ENCODE assay signal across 22 mouse cellular contexts in the genomic region with DNA sequence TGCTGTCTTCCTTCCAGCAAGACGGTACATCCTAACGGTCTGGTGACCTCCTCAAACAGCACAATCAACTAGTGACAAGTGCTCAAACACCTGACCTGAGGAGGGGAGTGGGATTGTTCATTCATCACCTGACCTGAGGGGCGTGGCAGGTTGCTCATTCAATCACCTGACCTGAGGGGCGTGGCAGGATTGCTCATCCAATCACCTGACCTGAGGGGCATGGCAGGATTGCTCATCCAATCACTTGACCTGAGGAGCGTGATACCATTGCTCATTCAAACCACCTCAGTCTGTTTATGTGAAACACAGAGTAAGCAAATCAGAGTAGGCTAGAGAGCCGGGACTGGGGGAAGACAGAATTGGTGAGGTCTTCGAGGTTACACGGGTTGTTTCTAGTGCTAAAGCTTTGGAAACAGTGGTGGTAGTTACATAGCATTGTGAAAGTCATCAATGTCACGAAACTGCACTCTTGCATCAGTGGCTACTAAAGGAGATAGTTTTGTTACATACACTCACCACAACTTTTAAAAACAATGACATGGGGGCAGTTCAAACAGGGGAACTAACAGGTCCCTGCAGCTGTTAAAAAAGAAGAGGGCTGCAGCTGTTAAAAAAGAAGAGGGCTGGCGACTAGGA. TPM values are rescaled to one million over a fixed set of nuclear protein-coding genes. Genes with fewer than 3 reads are reported as not detected.
DNase-seq lines count a peak whose midpoint lies in the region; ATAC-seq and TF ChIP-seq lines count a peak whose summit lies in the region.
"Had no signal": no experiment of that assay in that cellular context is flagged by ENCODE, and none has a peak within 500 bp of the region (broad histone marks: within the 10 kb centered on the region; RNA-seq: fewer than 3 reads in every experiment).

No protein-coding gene starts in this region.

- H3K27ac ChIP-seq in left cerebral cortex, adult 2 months: peak overlapping the region; percentile 73
- 0 out of 2 replicates have a peak overlapping the region, but pooled peaks have one; percentile 53 for H3K27ac ChIP-seq in cortical plate, adult 2 months (ENCODE audit: insufficient read depth, low read length)
- no peak overlapping the region for H3K27ac ChIP-seq in midbrain, postnatal 0 days (ENCODE audit: low read depth, low read length)
- H3K27ac ChIP-seq in forebrain, embryonic 11.5 days (ENCODE audit: low read depth, low read length): no peak overlapping the region
- H3K27ac ChIP-seq: embryonic facial prominence, embryonic 12.5 days; heart, embryonic 15.5 days; limb, embryonic 12.5 days; liver, embryonic 14.5 days; midbrain, embryonic 15.5 days; neural tube, embryonic 12.5 days had no signal

- peak; percentile 45 for ATAC-seq in neutrophil, adult 5-6 weeks (ENCODE audit: extremely low read depth, insufficient number of reproducible peaks, low FRiP score, poor library complexity, severe bottlenecking)
- no peak for ATAC-seq in midbrain, postnatal 0 days (ENCODE audit: low FRiP score)
- ATAC-seq in forebrain, embryonic 11.5 days (replicated peaks; ENCODE audit: low FRiP score): no peak
- ATAC-seq: CD4-positive, CD25-positive, alpha-beta regulatory T cell, adult 4 months; forebrain, embryonic 16.5 days; midbrain, embryonic 15.5 days had no signal

- WGBS in midbrain, postnatal 0 days: 85% methylated on average over 10 of the region's 10 CpGs
- WGBS in forebrain, embryonic 11.5 days: 78% methylated on average over 10 of the region's 10 CpGs

- H3K4me3 ChIP-seq in left cerebral cortex, adult 2 months: no peak overlapping the region
- H3K4me3 ChIP-seq in cortical plate, adult 2 months (ENCODE audit: insufficient read depth, low read length): no peak overlapping the region
- H3K4me3 ChIP-seq in midbrain, postnatal 0 days (ENCODE audit: low read depth, low read length): no peak overlapping the region
- no peak overlapping the region for H3K4me3 ChIP-seq in forebrain, embryonic 11.5 days (ENCODE audit: low read depth, low read length)
- H3K4me3 ChIP-seq: embryonic facial prominence, embryonic 12.5 days; heart, embryonic 15.5 days; limb, embryonic 12.5 days; midbrain, embryonic 15.5 days; neural tube, embryonic 12.5 days had no signal

- no peaks in the 10 kb centered on the region for H3K36me3 ChIP-seq in midbrain, postnatal 0 days (ENCODE audit: insufficient read depth, low read length)
- H3K36me3 ChIP-seq in forebrain, embryonic 11.5 days (ENCODE audit: control insufficient read depth, insufficient read depth, low read length): no peaks in the 10 kb centered on the region
- H3K36me3 ChIP-seq: embryonic facial prominence, embryonic 12.5 days; heart, embryonic 15.5 days; limb, embryonic 12.5 days; midbrain, embryonic 15.5 days; neural tube, embryonic 12.5 days had no signal

- TF ChIP-seq CTCF in left cerebral cortex, adult 2 months (IDR thresholded peaks at IDR 0.05): no peak
- TF ChIP-seq CTCF in cortical plate, adult 2 months (IDR thresholded peaks at IDR 0.05; ENCODE audit: extremely low read depth, insufficient read depth, low read length): no peak
- no peak for TF ChIP-seq CTCF in midbrain, postnatal 0 days (IDR thresholded peaks at IDR 0.05)

- H3K4me2 ChIP-seq in midbrain, postnatal 0 days (ENCODE audit: low read depth, low read length, poor library complexity, severe bottlenecking): no peak overlapping the region
- no peak overlapping the region for H3K4me2 ChIP-seq in forebrain, embryonic 11.5 days (ENCODE audit: low read depth, low read length, severe bottlenecking)
- H3K4me2 ChIP-seq: embryonic facial prominence, embryonic 12.5 days; heart, embryonic 15.5 days; limb, embryonic 12.5 days; midbrain, embryonic 15.5 days; neural tube, embryonic 12.5 days had no signal

- no peak for TF ChIP-seq POLR2A in cortical plate, adult 2 months (IDR thresholded peaks at IDR 0.05; ENCODE audit: extremely low read depth, insufficient read depth, low read length)

- peaks cover 18% of the 10 kb centered on the region; the same call in 1 of the 2 replicates for H3K4me1 ChIP-seq in cortical plate, adult 2 months (ENCODE audit: control insufficient read depth, insufficient read depth, low read length)
- H3K4me1 ChIP-seq in midbrain, postnatal 0 days (ENCODE audit: insufficient read depth, low read length): no peaks in the 10 kb centered on the region
- H3K4me1 ChIP-seq in forebrain, embryonic 11.5 days (replicated peaks; ENCODE audit: control insufficient read depth, insufficient read depth, low read length): peaks cover 4% of the 10 kb centered on the region; the same call in 1 of the 2 replicates
- H3K4me1 ChIP-seq: embryonic facial prominence, embryonic 12.5 days; midbrain, embryonic 15.5 days had no signal

- no peak for DNase-seq in left cerebral cortex, adult 2 months (ENCODE audit: extremely low spot score in 1 of 2, low spot score in 2 of 2)
- no peak for DNase-seq in left cerebral cortex, adult 11 months (ENCODE audit: low spot score)
- DNase-seq in ES-CJ7 (ENCODE audit: low read depth, low spot score): peak; percentile 61
- no peak for DNase-seq in midbrain, postnatal 0 days (ENCODE audit: low spot score)
- DNase-seq in forebrain, embryonic 11.5 days (ENCODE audit: low spot score): no peak
- DNase-seq in thymus, postnatal 36 days: no peak
- DNase-seq: cerebellum, postnatal 25 days; heart, adult 18-20 months; kidney, adult 9 months; lung, postnatal 36 days; right cerebral cortex, postnatal 14 days; thymus, postnatal 14 days had no signal

- intact Hi-C loops in left cerebral cortex, adult 2 months (cut with DNase I): no loop called here

- no peak overlapping the region for H3K9ac ChIP-seq in midbrain, postnatal 0 days (replicated peaks; ENCODE audit: low read length, poor library complexity, severe bottlenecking)
- no peak overlapping the region for H3K9ac ChIP-seq in forebrain, embryonic 11.5 days (ENCODE audit: low read length)
- H3K9ac ChIP-seq: embryonic facial prominence, embryonic 12.5 days; heart, embryonic 15.5 days; limb, embryonic 12.5 days; liver, embryonic 14.5 days; midbrain, embryonic 15.5 days; neural tube, embryonic 12.5 days had no signal

- no peaks in the 10 kb centered on the region for H3K27me3 ChIP-seq in midbrain, postnatal 0 days (ENCODE audit: insufficient read depth, low read length)
- no peaks in the 10 kb centered on the region for H3K27me3 ChIP-seq in forebrain, embryonic 11.5 days (ENCODE audit: control insufficient read depth, insufficient read depth, low read length)
- H3K27me3 ChIP-seq: embryonic facial prominence, embryonic 12.5 days; heart, embryonic 15.5 days; limb, embryonic 12.5 days; midbrain, embryonic 15.5 days; neural tube, embryonic 12.5 days had no signal

- H3K9me3 ChIP-seq in midbrain, postnatal 0 days (ENCODE audit: low read length): no peaks in the 10 kb centered on the region
- no peaks in the 10 kb centered on the region for H3K9me3 ChIP-seq in forebrain, embryonic 11.5 days (ENCODE audit: control insufficient read depth, low read length)
- H3K9me3 ChIP-seq: embryonic facial prominence, embryonic 12.5 days; heart, embryonic 15.5 days; limb, embryonic 12.5 days; midbrain, embryonic 15.5 days; neural tube, embryonic 12.5 days had no signal

RNA-seq across cellular contexts. Expression of gene Ankrd33b, which starts 28.8 kb away (rescaled TPM):
- 10 to 100 TPM; 79.6 to 93.7 TPM for total RNA-seq in left cerebral cortex, adult 2 months (2021)
- 33.9 and 34.5 TPM in 2 replicates for polyA plus RNA-seq in cortical plate, adult 2 months (2012; rRNA removed)
- total RNA-seq in neutrophil, adult 5-6 weeks (2017): 60.8 and 66.5 TPM in 2 replicates
- 0.99 and 1.6 TPM in 2 replicates for total RNA-seq in midbrain, postnatal 0 days (2014; rRNA removed)
- polyA plus RNA-seq in midbrain, postnatal 0 days (2015; fragmentation: Nextera tagmentation; extraction: Ambion mirVana): 0.80 and 1.1 TPM in 2 replicates
- 0.32 and 0.56 TPM in 2 replicates for polyA plus RNA-seq in forebrain, embryonic 11.5 days (2014; fragmentation: Nextera tagmentation; extraction: Ambion mirVana)
- polyA plus RNA-seq: CD4-positive, CD25-positive, alpha-beta regulatory T cell, adult 4 months had no signal

Comparison
In these comparisons a context has a peak if more than half of its experiments do, and no peak if none do; other contexts are left out.
1. H3K27ac ChIP-seq: peak in left cerebral cortex, adult 2 months (single experiment) and cortical plate, adult 2 months (single experiment); none in midbrain, postnatal 0 days (single experiment) and forebrain, embryonic 11.5 days (single experiment).
2. RNA of gene Ankrd33b, which starts 28.8 kb away (total RNA-seq): 79.6 to 93.7 TPM in left cerebral cortex, adult 2 months and 60.8 to 66.5 TPM in neutrophil, adult 5-6 weeks; 0.99 to 1.6 TPM in midbrain, postnatal 0 days; every median in the first group is over 10 times any median in the second.